Mouse (Mus musculus) spleen, adult 2 months (tissue): ENCODE measurements around the gene Krt24. TPM values are rescaled to one million over a fixed set of nuclear protein-coding genes. Genes with fewer than 3 reads are reported as not detected.

Source experiments
- DNase-seq, 2 experiments: peaks; one replicate each; pipeline versions ENCODE4 v3.0.0 to v3.0.0-alpha.2; 2012 to 2021; ENCODE audit warnings: low spot score in 2 of 2, low read depth in 1 of 2
- H3K27ac ChIP-seq: fragments of 200-500 bp; 2 replicates; pipeline ENCODE4 v1.5.1; 2012; ENCODE audit warnings: low read length, inconsistent platforms; ENCODE audit not compliant: insufficient read depth
- H3K27me3 ChIP-seq: fragments of 200-500 bp; 2 replicates; pipeline ENCODE4 v1.6.1; 2012; ENCODE audit warnings: mild to moderate bottlenecking, moderate library complexity, low read length, inconsistent platforms; ENCODE audit not compliant: control insufficient read depth, insufficient read depth
- H3K36me3 ChIP-seq: fragments of 200-500 bp; 2 replicates; pipeline ENCODE4 v1.6.1; 2012; ENCODE audit warnings: mild to moderate bottlenecking, low read length, inconsistent platforms; ENCODE audit not compliant: control insufficient read depth, insufficient read depth
- H3K4me1 ChIP-seq: fragments of 200-500 bp; 2 replicates; pipeline ENCODE4 v1.6.1; 2011; ENCODE audit warnings: inconsistent platforms; ENCODE audit not compliant: control insufficient read depth, insufficient read depth, insufficient read length
- H3K4me3 ChIP-seq: fragments of 200-500 bp; 2 replicates; pipeline ENCODE4 v1.5.1; 2011; ENCODE audit warnings: mild to moderate bottlenecking, inconsistent platforms; ENCODE audit not compliant: insufficient read depth, insufficient read length; ENCODE audit errors: extremely low read depth
- CTCF ChIP-seq: fragments of 200-500 bp; IDR thresholded peaks from 2 replicates; pipeline ENCODE4 v1.5.1; 2011; ENCODE audit warnings: mild to moderate bottlenecking, inconsistent platforms; ENCODE audit not compliant: insufficient read depth, insufficient read length, insufficient replicate concordance; ENCODE audit errors: extremely low read depth
- POLR2A ChIP-seq: fragments of 200-500 bp; IDR thresholded peaks from 2 replicates; pipeline ENCODE4 v1.6.1; 2011; ENCODE audit warnings: low read depth, low read length, inconsistent platforms
- WGBS: fragments of 180-500 bp; shearing (Covaris S2); methylation state at CpG from one replicate; pipeline ENCODE4 v1.1.7; 2018; 5-methylcytosine and 5-hydroxymethylcytosine counted together
- polyA plus RNA-seq: library from polyadenylated mRNA; depleted of rRNA; stranded (reverse); fragments of >200 nt; gene quantifications from 2 replicates; pipeline ENCODE4 v1.2.3, GENCODE M21; 2012

Gene Krt24
- polyA plus RNA-seq, 1 experiment, result not detected

- no peaks in the 10 kb centered on the region for H3K36me3 ChIP-seq
- H3K27me3 ChIP-seq, result no peaks in the 10 kb centered on the region; the same call in 1 of the 2 replicates
- TF ChIP-seq CTCF (no peak), POLR2A (no peak)
- H3K4me3 ChIP-seq, result no peak overlapping the region
- H3K4me1 ChIP-seq, result no peaks in the 10 kb centered on the region
- DNase-seq, result no peak
- WGBS, result 36% methylated on average over 5 of the region's 5 CpGs
- H3K27ac ChIP-seq, result no peak overlapping the region
These were observed 5.1 kb downstream of the Krt24 start for GRCm38 (mm10) chr11:99279986-99280385.

GRCm38 (mm10) chr11:99276786-99277185 lies 8.3 kb downstream of the Krt24 start:
- H3K27ac ChIP-seq, result no peak overlapping the region
- H3K27me3 ChIP-seq, result no peaks in the 10 kb centered on the region
- H3K4me3 ChIP-seq, result no peak overlapping the region
- H3K4me1 ChIP-seq, result no peaks in the 10 kb centered on the region
- WGBS, result 78% methylated on average over 7 of the region's 7 CpGs
- TF ChIP-seq CTCF, result no peak
- TF ChIP-seq POLR2A, result no peak
- DNase-seq, result no peak
- H3K36me3 ChIP-seq, result no peaks in the 10 kb centered on the region

- no peaks in the 10 kb centered on the region for H3K4me1 ChIP-seq
- no peak for DNase-seq
- no peak overlapping the region for H3K27ac ChIP-seq
- H3K4me3 ChIP-seq, result no peak overlapping the region
- H3K27me3 ChIP-seq, result no peaks in the 10 kb centered on the region
- 90% methylated on average over 6 of the region's 6 CpGs for WGBS
- TF ChIP-seq CTCF (no peak), POLR2A (no peak)
- no peaks in the 10 kb centered on the region for H3K36me3 ChIP-seq
These were observed 9.4 kb downstream of the Krt24 start for GRCm38 (mm10) chr11:99275624-99276023.

GRCm38 (mm10) chr11:99272721-99273120 lies 12.3 kb downstream of the Krt24 start:
- WGBS, result 92% methylated on average over 4 of the region's 4 CpGs
- no peak for DNase-seq
- TF ChIP-seq POLR2A, result no peak
- TF ChIP-seq CTCF, result no peak
- Histone ChIP-seq H3K27ac (no peak overlapping the region), H3K36me3 (no peaks in the 10 kb centered on the region), H3K27me3 (no peaks in the 10 kb centered on the region), H3K4me1 (no peaks in the 10 kb centered on the region), H3K4me3 (no peak overlapping the region)

- no peak for DNase-seq
- Histone ChIP-seq H3K4me1 (no peaks in the 10 kb centered on the region), H3K36me3 (no peaks in the 10 kb centered on the region), H3K27me3 (no peaks in the 10 kb centered on the region), H3K4me3 (no peak overlapping the region), H3K27ac (no peak overlapping the region)
- TF ChIP-seq CTCF, result no peak
- no peak for TF ChIP-seq POLR2A
- WGBS, result 80% methylated on average over 7 of the region's 7 CpGs
These were observed 15.9 kb downstream of the Krt24 start for GRCm38 (mm10) chr11:99269192-99269591.

- H3K4me1 ChIP-seq, result no peaks in the 10 kb centered on the region
- no peak overlapping the region for H3K4me3 ChIP-seq
- no peak for DNase-seq
- no peaks in the 10 kb centered on the region for H3K27me3 ChIP-seq
- no peak overlapping the region for H3K27ac ChIP-seq
- WGBS, result 37% methylated on average over 9 of the region's 9 CpGs
- no peak for TF ChIP-seq CTCF
- TF ChIP-seq POLR2A, result no peak
- no peaks in the 10 kb centered on the region for H3K36me3 ChIP-seq
These were observed 19.3 kb downstream of the Krt24 start for GRCm38 (mm10) chr11:99265796-99266195.

- no peak for DNase-seq
- TF ChIP-seq POLR2A (no peak), CTCF (no peak)
- WGBS, result 67% methylated on average over 9 of the region's 9 CpGs
- Histone ChIP-seq H3K36me3 (no peaks in the 10 kb centered on the region), H3K4me3 (no peak overlapping the region), H3K27me3 (no peaks in the 10 kb centered on the region), H3K27ac (no peak overlapping the region), H3K4me1 (no peaks in the 10 kb centered on the region)
These were observed 19.8 kb downstream of the Krt24 start for GRCm38 (mm10) chr11:99265220-99265619.
